Mouse (Mus musculus): ENCODE measurements at regions not wholly inside any gene's neighbourhood (a gene's known extent, or its start where the extent isn't known, plus 50 kb on each side); places are given as distances from the start of the nearest gene placed in this dataset.

- peak; percentile 59; the same call in 1 of the 2 replicates for ATAC-seq (ENCODE audit: low FRiP score)
- WGBS, result 10% methylated on average over 18 of the region's 18 CpGs
- no peaks in the 10 kb centered on the region for H3K27me3 ChIP-seq (ENCODE audit: control insufficient read depth, insufficient read depth, low read length)
- no peak overlapping the region for H3K4me3 ChIP-seq (replicated peaks; ENCODE audit: low read length)
- peak overlapping the region; percentile 29; the same call in 1 of the 2 replicates for H3K4me2 ChIP-seq (replicated peaks)
- H3K9me3 ChIP-seq (ENCODE audit: control insufficient read depth, low read length), result no peaks in the 10 kb centered on the region
- H3K9ac ChIP-seq, result peak overlapping the region; percentile 41
- H3K27ac ChIP-seq, result peak overlapping the region; percentile 62
- no peaks in the 10 kb centered on the region for H3K36me3 ChIP-seq (replicated peaks; ENCODE audit: control insufficient read depth, insufficient read depth)
- peaks cover 15% of the 10 kb centered on the region for H3K4me1 ChIP-seq (replicated peaks; ENCODE audit: control insufficient read depth, insufficient read depth, low read length)
- DNase-seq (ENCODE audit: low spot score), result peak; percentile 52
These were observed 298.5 kb downstream of the Nr2f2 start for GRCm38 (mm10) chr7:70067828-70068719.

GRCm38 (mm10) chr7:70067071-70067470 is 299.5 kb downstream of the Nr2f2 start:
- no peaks in the 10 kb centered on the region for H3K27me3 ChIP-seq (ENCODE audit: control insufficient read depth, insufficient read depth, low read length)
- ATAC-seq (ENCODE audit: low FRiP score) (no peak), DNase-seq (ENCODE audit: low spot score) (no peak)
- no peak overlapping the region for H3K4me2 ChIP-seq (replicated peaks)
- H3K36me3 ChIP-seq (replicated peaks; ENCODE audit: control insufficient read depth, insufficient read depth), result no peaks in the 10 kb centered on the region
- H3K27ac ChIP-seq, result peak overlapping the region; percentile 62; the same call in 1 of the 2 replicates
- H3K9ac ChIP-seq, result no peak overlapping the region
- peaks cover 15% of the 10 kb centered on the region for H3K4me1 ChIP-seq (replicated peaks; ENCODE audit: control insufficient read depth, insufficient read depth, low read length)
- no peak overlapping the region for H3K4me3 ChIP-seq (replicated peaks; ENCODE audit: low read length)
- WGBS, result 50% methylated on average over 5 of the region's 5 CpGs
- no peaks in the 10 kb centered on the region for H3K9me3 ChIP-seq (ENCODE audit: control insufficient read depth, low read length)

- WGBS, result 83% methylated on average over 7 of the region's 7 CpGs
- no peaks in the 10 kb centered on the region for H3K36me3 ChIP-seq (replicated peaks; ENCODE audit: control insufficient read depth, insufficient read depth)
- no peak overlapping the region for H3K9ac ChIP-seq
- 0 out of 2 replicates have a peak overlapping the region, but pooled peaks have one; percentile 26 for H3K27ac ChIP-seq
- no peak overlapping the region for H3K4me2 ChIP-seq (replicated peaks)
- no peaks in the 10 kb centered on the region for H3K27me3 ChIP-seq (ENCODE audit: control insufficient read depth, insufficient read depth, low read length)
- DNase-seq (ENCODE audit: low spot score) (no peak), ATAC-seq (ENCODE audit: low FRiP score) (no peak)
- no peaks in the 10 kb centered on the region for H3K9me3 ChIP-seq (ENCODE audit: control insufficient read depth, low read length)
- H3K4me1 ChIP-seq (replicated peaks; ENCODE audit: control insufficient read depth, insufficient read depth, low read length), result peaks cover 15% of the 10 kb centered on the region
- no peak overlapping the region for H3K4me3 ChIP-seq (replicated peaks; ENCODE audit: low read length)
These were observed 300.1 kb downstream of the Nr2f2 start for GRCm38 (mm10) chr7:70066448-70066847.

GRCm38 (mm10) chr7:70065471-70066130 is 300.9 kb downstream of the Nr2f2 start:
- 58% methylated on average over 11 of the region's 11 CpGs for WGBS
- peak; percentile 49 for DNase-seq (ENCODE audit: low spot score)
- peak; percentile 55; the same call in 1 of the 2 replicates for ATAC-seq (ENCODE audit: low FRiP score)
- Histone ChIP-seq H3K4me2 (replicated peaks) (no peak overlapping the region), H3K9ac (no peak overlapping the region), H3K4me3 (replicated peaks; ENCODE audit: low read length) (no peak overlapping the region), H3K36me3 (replicated peaks; ENCODE audit: control insufficient read depth, insufficient read depth) (no peaks in the 10 kb centered on the region), H3K4me1 (replicated peaks; ENCODE audit: control insufficient read depth, insufficient read depth, low read length) (peaks cover 15% of the 10 kb centered on the region), H3K27me3 (ENCODE audit: control insufficient read depth, insufficient read depth, low read length) (no peaks in the 10 kb centered on the region), H3K9me3 (ENCODE audit: control insufficient read depth, low read length) (no peaks in the 10 kb centered on the region), H3K27ac (no peak overlapping the region)

GRCm38 (mm10) chr7:70047415-70047753 is 319.2 kb downstream of the Nr2f2 start:
- 0 out of 2 replicates have a peak overlapping the region, but pooled peaks have one; percentile 26 for H3K27ac ChIP-seq

GRCm38 (mm10) chr7:70046691-70047414 is 319.7 kb downstream of the Nr2f2 start:
- no peaks in the 10 kb centered on the region for H3K9me3 ChIP-seq (ENCODE audit: control insufficient read depth, low read length)
- ATAC-seq (ENCODE audit: low FRiP score) (peak; percentile 72; the same call in 1 of the 2 replicates), DNase-seq (ENCODE audit: low spot score) (peak; percentile 55)
- H3K9ac ChIP-seq, result no peak overlapping the region
- H3K4me3 ChIP-seq (replicated peaks; ENCODE audit: low read length), result no peak overlapping the region
- H3K4me2 ChIP-seq (replicated peaks), result no peak overlapping the region
- H3K4me1 ChIP-seq (replicated peaks; ENCODE audit: control insufficient read depth, insufficient read depth, low read length), result no peaks in the 10 kb centered on the region
- 22% methylated on average over 17 of the region's 17 CpGs for WGBS
- H3K27ac ChIP-seq, result peak overlapping the region; percentile 51
- no peaks in the 10 kb centered on the region for H3K27me3 ChIP-seq (ENCODE audit: control insufficient read depth, insufficient read depth, low read length)
- H3K36me3 ChIP-seq (replicated peaks; ENCODE audit: control insufficient read depth, insufficient read depth), result no peaks in the 10 kb centered on the region

More at GRCm38 (mm10) chr7:70047415-70047753, 319.2 kb downstream of the Nr2f2 start:
- H3K36me3 ChIP-seq (replicated peaks; ENCODE audit: control insufficient read depth, insufficient read depth), result no peaks in the 10 kb centered on the region
- DNase-seq (ENCODE audit: low spot score) (no peak), ATAC-seq (ENCODE audit: low FRiP score) (peak; percentile 69; the same call in 1 of the 2 replicates)
- H3K4me3 ChIP-seq (replicated peaks; ENCODE audit: low read length), result no peak overlapping the region
- 75% methylated on average over 5 of the region's 5 CpGs for WGBS
- H3K9me3 ChIP-seq (ENCODE audit: control insufficient read depth, low read length), result no peaks in the 10 kb centered on the region
- no peak overlapping the region for H3K4me2 ChIP-seq (replicated peaks)
- no peaks in the 10 kb centered on the region for H3K27me3 ChIP-seq (ENCODE audit: control insufficient read depth, insufficient read depth, low read length)
- H3K9ac ChIP-seq, result no peak overlapping the region
- no peaks in the 10 kb centered on the region for H3K4me1 ChIP-seq (replicated peaks; ENCODE audit: control insufficient read depth, insufficient read depth, low read length)

- no peak for ATAC-seq (ENCODE audit: low FRiP score)
- Histone ChIP-seq H3K4me1 (replicated peaks; ENCODE audit: control insufficient read depth, insufficient read depth, low read length) (no peaks in the 10 kb centered on the region), H3K27me3 (ENCODE audit: control insufficient read depth, insufficient read depth, low read length) (no peaks in the 10 kb centered on the region), H3K36me3 (replicated peaks; ENCODE audit: control insufficient read depth, insufficient read depth) (no peaks in the 10 kb centered on the region), H3K4me3 (replicated peaks; ENCODE audit: low read length) (no peak overlapping the region), H3K27ac (no peak overlapping the region), H3K9ac (no peak overlapping the region), H3K9me3 (ENCODE audit: control insufficient read depth, low read length) (no peaks in the 10 kb centered on the region), H3K4me2 (replicated peaks) (no peak overlapping the region)
- 81% methylated on average over 1 of the region's 1 CpGs for WGBS
- no peak for DNase-seq (ENCODE audit: low spot score)
These were observed 329.5 kb downstream of the Nr2f2 start for GRCm38 (mm10) chr7:70037011-70037410.

- no peak overlapping the region for H3K4me2 ChIP-seq (replicated peaks)
- no peaks in the 10 kb centered on the region for H3K27me3 ChIP-seq (ENCODE audit: control insufficient read depth, insufficient read depth, low read length)
- H3K9me3 ChIP-seq (ENCODE audit: control insufficient read depth, low read length), result no peaks in the 10 kb centered on the region
- WGBS, result 96% methylated on average over 2 of the region's 2 CpGs
- H3K9ac ChIP-seq, result no peak overlapping the region
- H3K4me1 ChIP-seq (replicated peaks; ENCODE audit: control insufficient read depth, insufficient read depth, low read length), result no peaks in the 10 kb centered on the region
- H3K4me3 ChIP-seq (replicated peaks; ENCODE audit: low read length), result no peak overlapping the region
- H3K27ac ChIP-seq, result no peak overlapping the region
- H3K36me3 ChIP-seq (replicated peaks; ENCODE audit: control insufficient read depth, insufficient read depth), result no peaks in the 10 kb centered on the region
- DNase-seq (ENCODE audit: low spot score), result no peak
- no peak for ATAC-seq (ENCODE audit: low FRiP score)
These were observed 333.7 kb downstream of the Nr2f2 start for GRCm38 (mm10) chr7:70032857-70033256.

GRCm38 (mm10) chr7:70029311-70029710 is 337.2 kb downstream of the Nr2f2 start:
- H3K4me1 ChIP-seq (replicated peaks; ENCODE audit: control insufficient read depth, insufficient read depth, low read length), result no peaks in the 10 kb centered on the region
- no peak overlapping the region for H3K9ac ChIP-seq
- no peaks in the 10 kb centered on the region for H3K36me3 ChIP-seq (replicated peaks; ENCODE audit: control insufficient read depth, insufficient read depth)
- no peaks in the 10 kb centered on the region for H3K9me3 ChIP-seq (ENCODE audit: control insufficient read depth, low read length)
- ATAC-seq (ENCODE audit: low FRiP score), result no peak
- WGBS, result 59% methylated on average over 2 of the region's 2 CpGs
- H3K27ac ChIP-seq, result no peak overlapping the region
- H3K4me2 ChIP-seq (replicated peaks), result no peak overlapping the region
- DNase-seq (ENCODE audit: low spot score), result no peak
- no peak overlapping the region for H3K4me3 ChIP-seq (replicated peaks; ENCODE audit: low read length)
- H3K27me3 ChIP-seq (ENCODE audit: control insufficient read depth, insufficient read depth, low read length), result no peaks in the 10 kb centered on the region

Data from hindbrain, embryonic 14.5 days (tissue).